Mouse (Mus musculus) CH12.LX (cell line): ENCODE results near the gene Cxcl1.

Experiments
- CTCF ChIP-seq, 2 experiments: IDR thresholded peaks in 1 of 2; conservative IDR thresholded peaks in 1 of 2; 2 replicates each; pipeline ENCODE4 v1.5.1; 2011 to 2012; ENCODE audit warnings: low read depth in 2 of 2, low read length in 2 of 2, improper control_type of control experiment in 1 of 2, inconsistent platforms in 1 of 2, mild to moderate bottlenecking in 1 of 2, moderate library complexity in 1 of 2
- JUND ChIP-seq: conservative IDR thresholded peaks from 2 replicates; pipeline ENCODE4 v1.6.1; 2011; ENCODE audit warnings: low read depth, low read length, improper control_type of control experiment
- MAFK ChIP-seq: IDR thresholded peaks from 2 replicates; pipeline ENCODE4 v1.6.1; 2011; ENCODE audit warnings: low read length, improper control_type of control experiment; ENCODE audit not compliant: insufficient replicate concordance
- MAX ChIP-seq: IDR thresholded peaks from 2 replicates; pipeline ENCODE4 v1.6.1; 2011; ENCODE audit warnings: low read length, improper control_type of control experiment
- NELFE ChIP-seq: IDR thresholded peaks from 2 replicates; pipeline ENCODE4 v1.6.1; 2011; ENCODE audit warnings: low read depth, low read length, improper control_type of control experiment
- POLR2AphosphoS2 ChIP-seq: IDR thresholded peaks from 2 replicates; pipeline ENCODE4 v1.6.1; 2011; ENCODE audit warnings: low read depth, low read length, improper control_type of control experiment
- SMC3 ChIP-seq: IDR thresholded peaks from 2 replicates; pipeline ENCODE4 v1.6.1; 2011; ENCODE audit warnings: low read depth, low read length, improper control_type of control experiment
- USF1 ChIP-seq: IDR thresholded peaks from 2 replicates; pipeline ENCODE4 v1.6.1; 2014; ENCODE audit warnings: low read depth, mild to moderate bottlenecking, inconsistent platforms, low read length, improper control_type of control experiment

DNA sequence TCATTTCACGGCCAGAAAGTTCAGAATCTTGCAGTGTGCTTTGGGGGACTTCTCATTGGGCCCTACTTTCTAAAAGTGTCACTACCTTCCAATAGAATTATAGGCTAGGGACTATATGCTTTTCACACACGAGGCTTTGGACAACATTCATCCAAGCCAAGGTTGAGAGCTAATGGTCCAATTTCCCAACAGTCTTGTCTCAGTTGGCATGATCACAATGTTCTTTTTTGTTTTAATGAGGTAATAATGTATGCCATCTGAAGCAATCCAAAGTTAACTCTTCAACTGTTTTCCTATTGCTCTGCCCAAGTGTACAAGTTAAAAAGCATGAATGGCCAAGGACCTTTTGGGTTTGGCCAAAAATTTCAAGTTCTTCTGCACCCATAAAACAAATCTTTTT lies 28.5 kb downstream of the Cxcl1 start:
- TF ChIP-seq CTCF (conservative IDR thresholded peaks at IDR 0.05 in 1 of 2, IDR thresholded peaks at IDR 0.05 in 1 of 2; ENCODE audit: low read depth in 2 of 2, low read length in 2 of 2) (no peak), USF1 (no peak), SMC3 (no peak), POLR2AphosphoS2 (no peak), NELFE (no peak), JUND (no peak), MAX (no peak), MAFK (no peak)
